In the genomic region with DNA sequence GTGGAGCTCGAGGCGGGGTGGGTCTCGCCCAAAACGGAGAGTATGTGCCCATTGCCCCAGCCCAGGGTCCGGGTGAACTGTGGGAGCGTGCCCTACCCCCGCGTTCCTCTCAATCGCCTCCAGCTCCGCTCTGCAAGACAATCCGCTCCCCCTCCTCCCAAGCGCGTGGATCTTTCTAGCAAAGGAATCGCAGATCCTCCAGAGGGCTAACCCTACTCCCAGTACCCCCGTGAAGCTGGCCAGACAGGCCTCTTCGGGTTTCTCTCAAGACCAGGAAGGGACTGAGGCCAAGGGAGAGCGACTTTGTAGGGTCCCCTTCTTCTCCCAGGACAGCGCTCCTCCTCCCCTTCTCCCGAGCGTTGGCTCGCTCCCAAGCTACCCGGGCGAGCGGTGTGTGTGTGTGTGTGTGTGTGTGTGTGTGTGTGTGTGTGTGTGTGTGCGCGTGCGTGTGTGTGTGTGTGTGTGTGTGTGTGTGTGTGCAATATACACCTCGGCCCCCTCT, we compare ENCODE assay signal across 8 mouse cellular contexts. TPM values are rescaled to one million over a fixed set of nuclear protein-coding genes. Genes with fewer than 3 reads are reported as not detected.
DNase-seq lines count a peak whose midpoint lies in the region; ATAC-seq and TF ChIP-seq lines count a peak whose summit lies in the region.

No protein-coding gene starts in this region.

- peak overlapping the region; percentile 72 for H3K27ac ChIP-seq in embryonic facial prominence, embryonic 12.5 days
- H3K27ac ChIP-seq in heart, postnatal 0 days (ENCODE audit: low read depth) = peak overlapping the region; percentile 96
- H3K27ac ChIP-seq in layer of hippocampus, adult 2 months = peak overlapping the region; percentile 96
- H3K27ac ChIP-seq in stomach, embryonic 14.5 days (ENCODE audit: low read length) = no peak overlapping the region; the same call in 1 of the 2 replicates

- H3K4me1 ChIP-seq in embryonic facial prominence, embryonic 12.5 days = peaks cover 25% of the 10 kb centered on the region; the same call in 1 of the 2 replicates
- peaks cover 6% of the 10 kb centered on the region; the same call in 1 of the 2 replicates for H3K4me1 ChIP-seq in heart, postnatal 0 days (ENCODE audit: control insufficient read depth, insufficient read depth)
- H3K4me1 ChIP-seq in stomach, embryonic 14.5 days (ENCODE audit: control insufficient read depth, insufficient read depth, low read length) = 0 out of 2 replicates have a peak, but pooled peaks cover 3% of the 10 kb centered on the region

- TF ChIP-seq CTCF in heart, postnatal 0 days (IDR thresholded peaks at IDR 0.05; ENCODE audit: low read depth) = no peak
- TF ChIP-seq CTCF in layer of hippocampus, adult 2 months (conservative IDR thresholded peaks at IDR 0.05) = no peak

- peak overlapping the region; percentile 55 for H3K9ac ChIP-seq in embryonic facial prominence, embryonic 12.5 days
- H3K9ac ChIP-seq in heart, postnatal 0 days (replicated peaks; ENCODE audit: low read depth, low read length) = peak overlapping the region; percentile 78
- H3K9ac ChIP-seq in stomach, embryonic 14.5 days (replicated peaks; ENCODE audit: low read depth, low read length) = peak overlapping the region; percentile 52

- no peaks in the 10 kb centered on the region for H3K36me3 ChIP-seq in embryonic facial prominence, embryonic 12.5 days
- H3K36me3 ChIP-seq in heart, postnatal 0 days (replicated peaks; ENCODE audit: control insufficient read depth, insufficient read depth, low read length) = no peaks in the 10 kb centered on the region
- no peaks in the 10 kb centered on the region for H3K36me3 ChIP-seq in stomach, embryonic 14.5 days (ENCODE audit: control insufficient read depth, insufficient read depth, low read length)

- H3K4me3 ChIP-seq in embryonic facial prominence, embryonic 12.5 days = peak overlapping the region; percentile 91
- H3K4me3 ChIP-seq in heart, postnatal 0 days (ENCODE audit: low read depth, low read length) = peak overlapping the region; percentile 79
- H3K4me3 ChIP-seq in layer of hippocampus, adult 2 months = peak overlapping the region; percentile 71
- H3K4me3 ChIP-seq in stomach, embryonic 14.5 days (ENCODE audit: low read depth, low read length) = peak overlapping the region; percentile 76

- H3K4me2 ChIP-seq in embryonic facial prominence, embryonic 12.5 days (replicated peaks) = peak overlapping the region; percentile 97
- peak overlapping the region; percentile 95 for H3K4me2 ChIP-seq in heart, postnatal 0 days (ENCODE audit: low read depth, low read length)
- peak overlapping the region; percentile 96 for H3K4me2 ChIP-seq in stomach, embryonic 14.5 days (replicated peaks; ENCODE audit: low read depth, low read length)

- DNase-seq in layer of hippocampus, adult 18-20 months (ENCODE audit: low spot score in 2 of 2) = peak; percentile 40 to 61
- DNase-seq in layer of hippocampus, adult 9-11 months = no peak
- peak; percentile 49 for DNase-seq in adrenal gland, adult 8-10 months
- DNase-seq in heart, postnatal 0 days (ENCODE audit: low spot score) = peak; percentile 13
- peak in 1 of 2 experiments; percentile 39 for DNase-seq in layer of hippocampus, adult 2 months (ENCODE audit: low spot score in 2 of 2)
- peak; percentile 44 for DNase-seq in lung, postnatal 36 days

- no peaks in the 10 kb centered on the region for H3K9me3 ChIP-seq in embryonic facial prominence, embryonic 12.5 days
- no peaks in the 10 kb centered on the region for H3K9me3 ChIP-seq in heart, postnatal 0 days (replicated peaks; ENCODE audit: control insufficient read depth, low read length)
- H3K9me3 ChIP-seq in stomach, embryonic 14.5 days (ENCODE audit: control insufficient read depth, low read depth, low read length) = no peaks in the 10 kb centered on the region

- peak; percentile 19; the same call in 1 of the 2 replicates for ATAC-seq in embryonic facial prominence, embryonic 12.5 days (ENCODE audit: insufficient number of reproducible peaks, insufficient read depth, low FRiP score, low TSS enrichment)
- ATAC-seq in heart, postnatal 0 days (ENCODE audit: insufficient read depth, low read depth) = peak; percentile 2; the same call in 1 of the 2 replicates
- peak; percentile 14; the same call in 1 of the 2 replicates for ATAC-seq in stomach, embryonic 14.5 days (ENCODE audit: insufficient number of reproducible peaks, insufficient read depth, low FRiP score, low read depth)

- under 1% methylated on average over 22 of the region's 28 CpGs for WGBS in embryonic facial prominence, embryonic 12.5 days
- WGBS in heart, postnatal 0 days = under 1% methylated on average over 21 of the region's 28 CpGs
- 0% methylated on average over 22 of the region's 28 CpGs for WGBS in stomach, embryonic 14.5 days

- TF ChIP-seq EP300 in heart, postnatal 0 days (IDR thresholded peaks at IDR 0.05; ENCODE audit: low read depth) = no peak

- H3K27me3 ChIP-seq in embryonic facial prominence, embryonic 12.5 days = peaks cover 28% of the 10 kb centered on the region
- peaks cover 32% of the 10 kb centered on the region for H3K27me3 ChIP-seq in heart, postnatal 0 days (ENCODE audit: control insufficient read depth, insufficient read depth, low read length)
- H3K27me3 ChIP-seq in stomach, embryonic 14.5 days (ENCODE audit: control insufficient read depth, insufficient read depth, low read length) = peaks cover 22% of the 10 kb centered on the region

RNA-seq across cellular contexts. Expression of a gene that starts 7.9 kb away (rescaled TPM):
- 10 to 100 TPM; 71.6 to 74.3 TPM for total RNA-seq in layer of hippocampus, adult 18-20 months (2021)
- 10 to 100 TPM in 1 of 4 experiments, 1 to 10 TPM in 3; 6.8 to 29.7 (median 8.4) TPM for total RNA-seq in adrenal gland, adult 8-10 months (2022)
- 7.5 and 8.4 TPM in 2 replicates for polyA plus RNA-seq in embryonic facial prominence, embryonic 12.5 days (2016; fragmentation: Nextera tagmentation; extraction: Ambion mirVana)
- 0.34 and 1.2 TPM in 2 replicates for total RNA-seq in heart, postnatal 0 days (2014; rRNA removed; ENCODE audit: low replicate concordance)
- polyA plus RNA-seq in heart, postnatal 0 days (2015; fragmentation: Nextera tagmentation; extraction: Ambion mirVana) = 1.2 TPM in 2 replicates
- 10 to 100 TPM; 52.5 to 55.0 TPM for total RNA-seq in layer of hippocampus, adult 2 months (2021)
- polyA plus RNA-seq in stomach, embryonic 14.5 days (2014; fragmentation: Nextera tagmentation; extraction: Ambion mirVana) = 7.5 and 7.6 TPM in 2 replicates
